Mouse (Mus musculus) kidney, embryonic 16.5 days (tissue): ENCODE results near the gene Col5a3. TPM values are rescaled to one million over a fixed set of nuclear protein-coding genes. Genes with fewer than 3 reads are reported as not detected.

ENCODE experiments used
- ATAC-seq: fragments of 200-750 bp; cut with Nextera tagmentation; 2 replicates; pipeline ENCODE4 v1.8.0; 2017; ENCODE audit warnings: moderate TSS enrichment; ENCODE audit not compliant: low FRiP score, low TSS enrichment
- H3K27ac ChIP-seq: fragments of 300-500 bp; sonication (generic); 2 replicates; pipeline ENCODE4 v1.5.1; 2014; ENCODE audit warnings: low read length
- H3K27me3 ChIP-seq: fragments of 300-500 bp; sonication (generic); 2 replicates; pipeline ENCODE4 v1.6.1; 2014; ENCODE audit warnings: low read length, control low read depth, mixed read lengths; ENCODE audit not compliant: insufficient read depth
- H3K36me3 ChIP-seq: fragments of 300-500 bp; sonication (generic); 2 replicates; pipeline ENCODE4 v1.6.1; 2014; ENCODE audit warnings: low read length, control low read depth, mixed read lengths; ENCODE audit not compliant: insufficient read depth
- H3K4me1 ChIP-seq: fragments of 300-500 bp; sonication (generic); 2 replicates; pipeline ENCODE4 v1.6.1; 2014; ENCODE audit warnings: low read length, control low read depth, mixed read lengths; ENCODE audit not compliant: insufficient read depth
- H3K4me2 ChIP-seq: fragments of 300-500 bp; sonication (generic); replicated peaks from 2 replicates; pipeline ENCODE4 v1.6.1; 2014; ENCODE audit warnings: low read depth, low read length
- H3K4me3 ChIP-seq: fragments of 300-500 bp; sonication (generic); 2 replicates; pipeline ENCODE4 v1.5.1; 2014; ENCODE audit warnings: mild to moderate bottlenecking, low read length
- H3K9ac ChIP-seq: fragments of 300-500 bp; sonication (generic); replicated peaks from 2 replicates; pipeline ENCODE4 v1.6.1; 2014; ENCODE audit warnings: low read length
- H3K9me3 ChIP-seq: fragments of 300-500 bp; sonication (generic); 2 replicates; pipeline ENCODE4 v1.6.1; 2016; ENCODE audit warnings: low read length, control low read depth
- WGBS: fragments of 180-500 bp; shearing (Covaris S2); extraction: QIAGEN DNeasy Blood & Tissue Kit; methylation state at CpG from one replicate; pipeline ENCODE4 v1.1.7; 2014; 5-methylcytosine and 5-hydroxymethylcytosine counted together
- polyA plus RNA-seq: library from polyadenylated mRNA; unstranded; fragments of >200 nt; fragmentation: Nextera tagmentation; extraction: Ambion mirVana; gene quantifications from 2 replicates; pipeline ENCODE4 v1.2.1, GENCODE M21; 2015

The Col5a3 gene
- polyA plus RNA-seq, result 2.5 TPM in 2 replicates

DNA sequence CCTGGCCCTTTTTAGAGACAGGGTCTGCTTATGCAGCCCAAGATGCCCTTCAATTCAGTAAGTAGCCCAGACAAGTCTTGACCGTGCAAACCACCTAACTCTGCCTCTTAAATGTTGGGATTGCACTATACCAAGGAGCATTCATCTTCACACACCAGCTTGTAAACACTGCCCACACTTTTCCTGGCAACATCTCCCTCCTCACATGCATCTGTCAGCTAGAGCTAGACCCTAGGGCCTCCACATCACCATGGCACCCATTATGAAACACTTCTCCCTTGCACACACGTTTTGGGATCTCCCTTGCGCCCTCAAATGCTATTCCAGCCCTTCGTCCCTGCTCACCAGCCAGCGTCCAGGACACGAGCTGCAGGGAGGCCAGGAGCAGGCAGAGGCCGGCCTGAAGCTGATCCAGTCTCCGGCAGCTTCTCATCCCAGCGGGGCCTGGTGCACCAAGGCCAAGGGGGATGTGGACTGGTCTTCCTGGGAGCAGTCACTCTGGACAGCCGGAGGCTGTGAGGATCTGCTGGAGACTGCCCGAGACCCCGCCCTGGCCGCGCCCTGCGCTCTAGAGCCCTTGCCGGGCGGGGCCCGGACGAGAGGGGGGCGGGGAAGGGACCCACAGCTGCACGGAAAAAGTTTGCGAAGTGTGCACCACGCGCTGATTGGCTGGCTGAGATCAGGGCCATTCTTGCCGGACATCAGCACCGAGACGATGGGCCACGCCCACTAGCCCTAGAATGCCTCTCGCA, at the start of gene Col5a3:
Col5a3 (minus strand) TSS at position 547 of the 752 bp plus-strand sequence.
- Histone ChIP-seq H3K36me3 (no peaks in the 10 kb centered on the region), H3K9ac (no peak within 1 kb of the TSS), H3K9me3 (no peaks in the 10 kb centered on the region), H3K4me2 (peak within 1 kb of the TSS; percentile 48), H3K27me3 (peaks cover 11% of the 10 kb centered on the region; the same call in 1 of the 2 replicates), H3K4me3 (peak within 1 kb of the TSS; percentile 26), H3K4me1 (peaks cover 3% of the 10 kb centered on the region; the same call in 1 of the 2 replicates), H3K27ac (no peak within 1 kb of the TSS)
- peak; percentile 90 for ATAC-seq
- WGBS, result 4% methylated on average over 29 of the region's 29 CpGs

DNA sequence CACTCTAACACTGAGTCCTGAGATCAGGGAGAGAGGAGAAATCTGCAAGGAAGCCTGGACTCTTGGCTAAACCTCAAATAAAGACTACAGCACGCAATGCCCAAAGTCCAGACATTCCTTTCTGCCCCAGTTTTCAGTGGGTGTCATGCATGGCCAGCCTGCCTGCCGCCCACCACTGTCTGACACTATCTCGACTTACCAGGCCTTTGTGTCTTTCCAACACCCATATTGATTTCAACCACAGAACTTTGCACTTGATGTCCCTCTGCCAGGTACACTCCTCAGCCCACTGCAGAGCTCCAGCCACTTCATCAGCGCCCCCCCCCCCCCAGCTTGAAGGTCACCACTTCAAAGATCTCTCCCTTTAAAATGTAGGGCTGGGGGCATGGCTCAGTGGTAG, 47.4 kb upstream of the Col5a3 start:
- ATAC-seq, result no peak
- H3K9ac ChIP-seq, result no peak overlapping the region
- WGBS, result 34% methylated on average over 4 of the region's 4 CpGs
- H3K36me3 ChIP-seq, result no peaks in the 10 kb centered on the region
- no peak overlapping the region for H3K4me3 ChIP-seq
- no peaks in the 10 kb centered on the region for H3K27me3 ChIP-seq
- no peaks in the 10 kb centered on the region for H3K4me1 ChIP-seq
- H3K4me2 ChIP-seq, result no peak overlapping the region
- no peak overlapping the region for H3K27ac ChIP-seq
- no peaks in the 10 kb centered on the region for H3K9me3 ChIP-seq

DNA sequence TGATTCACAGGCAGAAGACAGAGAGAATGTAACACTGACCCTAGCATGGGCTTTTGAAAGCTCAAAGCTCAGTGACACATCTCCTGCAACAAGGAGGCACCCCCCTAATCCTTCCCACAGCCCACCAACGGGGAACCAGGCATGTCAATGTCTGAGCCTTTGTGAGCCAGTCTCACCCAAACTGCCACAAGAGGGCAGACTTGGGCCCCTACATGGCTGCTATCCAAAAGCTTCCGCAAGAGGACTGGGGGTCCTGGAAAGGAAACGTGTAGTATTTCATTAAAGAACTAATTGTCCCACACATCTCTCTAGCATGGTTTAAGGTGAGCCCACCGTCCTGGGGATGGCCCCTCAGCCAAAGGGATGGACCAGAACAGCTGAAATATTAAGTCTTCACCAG, 47.0 kb upstream of the Col5a3 start:
- Histone ChIP-seq H3K36me3 (no peaks in the 10 kb centered on the region), H3K27ac (no peak overlapping the region), H3K4me1 (no peaks in the 10 kb centered on the region), H3K27me3 (no peaks in the 10 kb centered on the region), H3K4me2 (no peak overlapping the region), H3K9ac (no peak overlapping the region), H3K9me3 (no peaks in the 10 kb centered on the region), H3K4me3 (no peak overlapping the region)
- WGBS, result 9% methylated on average over 4 of the region's 4 CpGs
- ATAC-seq, result no peak

DNA sequence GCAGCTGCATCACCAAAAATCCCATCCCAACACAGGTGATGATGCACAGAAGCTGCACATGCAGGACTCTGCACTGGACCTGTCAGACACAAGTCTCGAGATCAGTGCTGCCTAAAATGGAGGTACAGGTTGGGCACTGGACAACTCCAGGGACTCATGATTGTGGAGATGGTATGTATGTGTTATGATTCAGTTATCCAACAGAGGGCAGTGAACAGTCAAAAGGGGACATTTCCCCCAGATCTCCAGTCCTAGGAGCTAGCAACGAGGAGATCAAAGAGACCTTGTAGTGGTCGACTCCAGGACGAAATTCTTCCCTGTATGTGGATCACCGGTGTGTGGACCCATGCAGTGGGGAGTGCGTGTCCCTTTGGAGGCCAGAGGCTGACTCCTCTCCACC, 45.1 kb upstream of the Col5a3 start:
- Histone ChIP-seq H3K9ac (no peak overlapping the region), H3K27ac (no peak overlapping the region), H3K4me1 (no peaks in the 10 kb centered on the region), H3K9me3 (no peaks in the 10 kb centered on the region), H3K4me2 (no peak overlapping the region), H3K27me3 (no peaks in the 10 kb centered on the region), H3K4me3 (no peak overlapping the region), H3K36me3 (no peaks in the 10 kb centered on the region)
- WGBS, result 44% methylated on average over 6 of the region's 6 CpGs
- no peak for ATAC-seq

DNA sequence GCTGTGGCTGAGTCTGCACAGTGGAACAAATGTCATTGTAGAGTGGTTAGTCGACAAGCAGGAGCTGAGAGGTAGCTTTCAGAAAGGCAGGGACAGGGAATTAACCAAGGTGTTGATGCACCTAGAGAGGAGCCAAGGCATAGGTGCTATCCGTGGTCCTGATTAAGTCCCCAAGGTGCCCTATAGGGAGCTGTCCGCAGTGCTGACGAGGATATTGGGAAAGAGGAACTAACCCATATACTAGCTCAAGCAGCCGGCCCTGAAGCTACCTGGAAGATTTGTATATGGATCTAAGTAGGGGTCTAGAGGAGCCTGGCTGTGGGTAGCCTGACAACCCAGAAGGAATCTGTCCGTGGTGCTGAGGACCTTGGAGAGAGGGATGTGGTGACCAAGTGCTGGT, 42.3 kb upstream of the Col5a3 start:
- Histone ChIP-seq H3K9ac (no peak overlapping the region), H3K27ac (no peak overlapping the region), H3K36me3 (no peaks in the 10 kb centered on the region), H3K4me2 (no peak overlapping the region), H3K9me3 (no peaks in the 10 kb centered on the region), H3K4me1 (no peaks in the 10 kb centered on the region), H3K4me3 (no peak overlapping the region), H3K27me3 (no peaks in the 10 kb centered on the region)
- 3% methylated on average over 6 of the region's 6 CpGs for WGBS
- ATAC-seq, result peak; percentile 46; the same call in 1 of the 2 replicates

DNA sequence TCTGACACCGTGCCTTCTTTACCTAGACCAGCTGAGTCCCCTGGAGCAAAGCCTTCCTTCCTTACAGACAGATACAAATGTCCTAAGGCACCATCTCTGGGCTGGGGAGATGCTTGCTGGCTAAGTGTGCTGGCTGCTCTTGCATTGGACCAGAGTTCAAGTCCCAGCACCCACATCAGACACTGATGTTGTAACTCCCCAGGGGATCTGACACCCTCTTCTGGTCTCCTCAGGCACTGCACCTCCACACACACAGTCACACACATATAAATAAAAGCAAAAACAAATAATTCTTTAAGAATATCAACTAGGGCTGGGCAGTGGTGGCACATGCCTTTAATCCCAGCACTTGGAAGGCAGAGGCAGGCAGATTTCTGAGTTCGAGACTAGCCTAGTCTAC, 35.3 kb upstream of the Col5a3 start:
- Histone ChIP-seq H3K27me3 (no peaks in the 10 kb centered on the region), H3K9me3 (no peaks in the 10 kb centered on the region), H3K4me2 (no peak overlapping the region), H3K4me1 (no peaks in the 10 kb centered on the region), H3K27ac (no peak overlapping the region), H3K9ac (no peak overlapping the region), H3K4me3 (no peak overlapping the region), H3K36me3 (no peaks in the 10 kb centered on the region)
- ATAC-seq, result no peak
- WGBS, result 88% methylated on average over 2 of the region's 2 CpGs

- no peak overlapping the region for H3K9ac ChIP-seq
- H3K27me3 ChIP-seq, result no peaks in the 10 kb centered on the region
- no peaks in the 10 kb centered on the region for H3K9me3 ChIP-seq
- H3K4me2 ChIP-seq, result no peak overlapping the region
- no peaks in the 10 kb centered on the region for H3K4me1 ChIP-seq
- no peak for ATAC-seq
- H3K4me3 ChIP-seq, result no peak overlapping the region
- H3K27ac ChIP-seq, result no peak overlapping the region
- 24% methylated on average over 2 of the region's 2 CpGs for WGBS
- no peaks in the 10 kb centered on the region for H3K36me3 ChIP-seq
Observed at GRCm38 (mm10) chr9:20842670-20843069, 27.8 kb upstream of the Col5a3 start.

DNA sequence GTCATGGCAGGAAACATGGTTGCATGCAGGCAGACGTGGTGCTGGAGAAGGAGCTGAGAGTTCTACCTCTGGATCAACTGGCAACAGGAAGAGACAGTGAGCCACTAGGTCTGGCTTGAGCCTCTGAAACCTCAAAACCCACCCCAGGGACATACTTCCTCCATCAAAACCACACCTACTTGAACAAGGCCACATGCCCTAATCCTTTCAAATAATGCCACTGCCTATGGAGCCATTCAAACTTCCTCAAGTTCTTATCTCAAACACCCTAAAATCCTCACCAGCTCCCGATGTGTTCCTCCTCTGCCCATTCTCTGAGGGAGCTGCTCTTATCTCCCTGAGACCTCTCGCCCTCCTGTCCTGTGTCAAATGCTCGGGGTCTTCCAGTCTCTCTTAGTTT, 27.3 kb upstream of the Col5a3 start:
- no peaks in the 10 kb centered on the region for H3K36me3 ChIP-seq
- no peaks in the 10 kb centered on the region for H3K4me1 ChIP-seq
- no peaks in the 10 kb centered on the region for H3K27me3 ChIP-seq
- H3K9me3 ChIP-seq, result no peaks in the 10 kb centered on the region
- H3K27ac ChIP-seq, result no peak overlapping the region
- no peak overlapping the region for H3K4me3 ChIP-seq
- ATAC-seq, result no peak
- 65% methylated on average over 4 of the region's 4 CpGs for WGBS
- H3K4me2 ChIP-seq, result no peak overlapping the region
- no peak overlapping the region for H3K9ac ChIP-seq

- Histone ChIP-seq H3K36me3 (no peaks in the 10 kb centered on the region), H3K4me2 (no peak overlapping the region), H3K4me1 (no peaks in the 10 kb centered on the region), H3K27me3 (no peaks in the 10 kb centered on the region), H3K9ac (no peak overlapping the region), H3K9me3 (no peaks in the 10 kb centered on the region), H3K27ac (no peak overlapping the region), H3K4me3 (no peak overlapping the region)
- WGBS, result 65% methylated on average over 6 of the region's 6 CpGs
- no peak for ATAC-seq
Observed at GRCm38 (mm10) chr9:20838931-20839330, 24.1 kb upstream of the Col5a3 start.

- WGBS, result 82% methylated on average over 9 of the region's 9 CpGs
- no peaks in the 10 kb centered on the region for H3K9me3 ChIP-seq
- no peak overlapping the region for H3K9ac ChIP-seq
- no peaks in the 10 kb centered on the region for H3K4me1 ChIP-seq
- H3K27ac ChIP-seq, result no peak overlapping the region
- no peaks in the 10 kb centered on the region for H3K36me3 ChIP-seq
- H3K27me3 ChIP-seq, result no peaks in the 10 kb centered on the region
- ATAC-seq, result no peak
- no peak overlapping the region for H3K4me2 ChIP-seq
- no peak overlapping the region for H3K4me3 ChIP-seq
Observed at GRCm38 (mm10) chr9:20837184-20837947, 22.5 kb upstream of the Col5a3 start.
